Mouse (Mus musculus): ENCODE measurements at regions not wholly inside any gene's neighbourhood (a gene's known extent, or its start where the extent isn't known, plus 50 kb on each side); places are given as distances from the start of the nearest gene placed in this dataset.

- TF ChIP-seq CTCF (IDR thresholded peaks at IDR 0.05; ENCODE audit: low read depth, low read length) (no peak), TAL1 (conservative IDR thresholded peaks at IDR 0.05; ENCODE audit: low read depth, low read length) (no peak), GATA1 (IDR thresholded peaks at IDR 0.05; ENCODE audit: borderline replicate concordance, low read length) (no peak)
Measured at GRCm38 (mm10) chr10:37357304-37358060, 218.8 kb upstream of the Marcks start.

Data from G1E (cell line).